Mouse (Mus musculus) liver, embryonic 11.5 days (tissue): ENCODE measurements around the gene Dmxl2. TPM values are rescaled to one million over a fixed set of nuclear protein-coding genes. Genes with fewer than 3 reads are reported as not detected.

Experiments
- ATAC-seq: fragments of 200-750 bp; cut with Nextera tagmentation; replicated peaks from 2 replicates; pipeline ENCODE4 v1.8.0; 2017; ENCODE audit warnings: moderate number of reproducible peaks, mild to moderate bottlenecking, moderate TSS enrichment, moderate library complexity; ENCODE audit not compliant: low FRiP score
- DNase-seq: peaks from one replicate; pipeline ENCODE4 v3.0.0-alpha.2; 2017; ENCODE audit warnings: low spot score
- H3K27ac ChIP-seq: fragments of 300-500 bp; sonication (generic); 2 replicates; pipeline ENCODE4 v1.5.1; 2014; ENCODE audit warnings: mild to moderate bottlenecking, low read depth, low read length, control low read depth
- H3K27me3 ChIP-seq: fragments of 300-500 bp; sonication (generic); replicated peaks from 2 replicates; pipeline ENCODE4 v1.6.1; 2014; ENCODE audit warnings: low read length, mixed read lengths; ENCODE audit not compliant: control insufficient read depth, insufficient read depth
- H3K36me3 ChIP-seq: fragments of 300-500 bp; sonication (generic); 2 replicates; pipeline ENCODE4 v1.6.1; 2014; ENCODE audit warnings: mild to moderate bottlenecking, low read length, moderate library complexity, mixed read lengths; ENCODE audit not compliant: control insufficient read depth, insufficient read depth
- H3K4me1 ChIP-seq: fragments of 300-500 bp; sonication (generic); replicated peaks from 2 replicates; pipeline ENCODE4 v1.6.1; 2014; ENCODE audit warnings: low read length, mixed read lengths; ENCODE audit not compliant: control insufficient read depth, insufficient read depth
- H3K4me2 ChIP-seq: fragments of 300-500 bp; sonication (generic); 2 replicates; pipeline ENCODE4 v1.6.1; 2014; ENCODE audit warnings: mild to moderate bottlenecking, control low read depth, moderate library complexity
- H3K4me3 ChIP-seq: fragments of 300-500 bp; sonication (generic); 2 replicates; pipeline ENCODE4 v1.5.1; 2014; ENCODE audit warnings: low read depth, low read length, control low read depth
- H3K9ac ChIP-seq: fragments of 300-500 bp; sonication (generic); 2 replicates; pipeline ENCODE4 v1.6.1; 2014; ENCODE audit warnings: low read depth, low read length, control low read depth
- H3K9me3 ChIP-seq: fragments of 300-500 bp; sonication (generic); 2 replicates; pipeline ENCODE4 v1.6.1; 2016; ENCODE audit warnings: low read length, inconsistent platforms, mixed read lengths; ENCODE audit not compliant: control insufficient read depth
- WGBS: fragments of 180-500 bp; shearing (Covaris S2); extraction: QIAGEN DNeasy Blood & Tissue Kit; methylation state at CpG from one replicate; pipeline ENCODE4 v1.1.7; 2014; 5-methylcytosine and 5-hydroxymethylcytosine counted together
- polyA plus RNA-seq: library from polyadenylated mRNA; unstranded; fragments of >200 nt; fragmentation: Nextera tagmentation; extraction: Ambion mirVana; gene quantifications from 2 replicates; pipeline ENCODE4 v1.2.1, GENCODE M21; 2014

Gene Dmxl2
- 2.5 and 2.6 TPM in 2 replicates for polyA plus RNA-seq

- peak within 1 kb of the TSS; percentile 72 for H3K9ac ChIP-seq
- peak within 1 kb of the TSS; percentile 82 for H3K4me3 ChIP-seq
- no peaks in the 10 kb centered on the region for H3K36me3 ChIP-seq
- WGBS: under 1% methylated on average over 87 of the region's 99 CpGs
- H3K27ac ChIP-seq: no peak within 1 kb of the TSS
- H3K4me1 ChIP-seq: no peaks in the 10 kb centered on the region; the same call in 1 of the 2 replicates
- ATAC-seq (peak; percentile 80), DNase-seq (peak; percentile 80)
- H3K4me2 ChIP-seq: peak within 1 kb of the TSS; percentile 97
- no peaks in the 10 kb centered on the region for H3K9me3 ChIP-seq
- H3K27me3 ChIP-seq: peaks cover 20% of the 10 kb centered on the region
These were observed at the start of gene Dmxl2 for GRCm38 (mm10) chr9:54501453-54502110. Dmxl2 (minus strand) TSS chr9:54501626.

- Histone ChIP-seq H3K27me3 (no peaks in the 10 kb centered on the region), H3K9me3 (no peaks in the 10 kb centered on the region; the same call in 1 of the 2 replicates), H3K4me2 (no peak overlapping the region), H3K36me3 (no peaks in the 10 kb centered on the region), H3K9ac (no peak overlapping the region), H3K4me3 (no peak overlapping the region), H3K4me1 (no peaks in the 10 kb centered on the region), H3K27ac (no peak overlapping the region)
- 85% methylated on average over 6 of the region's 6 CpGs for WGBS
- no peak for ATAC-seq
- DNase-seq: no peak
These were observed 48.0 kb upstream of the Dmxl2 start for GRCm38 (mm10) chr9:54549433-54549832.

- no peaks in the 10 kb centered on the region for H3K4me1 ChIP-seq
- H3K9ac ChIP-seq: no peak overlapping the region
- DNase-seq: peak; percentile 64
- no peaks in the 10 kb centered on the region for H3K27me3 ChIP-seq
- no peak overlapping the region for H3K27ac ChIP-seq
- no peak overlapping the region for H3K4me3 ChIP-seq
- 17% methylated on average over 5 of the region's 5 CpGs for WGBS
- 0 out of 2 replicates have a peak, but pooled peaks have one; percentile 44 for ATAC-seq
- H3K36me3 ChIP-seq: no peaks in the 10 kb centered on the region
- H3K4me2 ChIP-seq: no peak overlapping the region
- H3K9me3 ChIP-seq: no peaks in the 10 kb centered on the region; the same call in 1 of the 2 replicates
These were observed 46.1 kb upstream of the Dmxl2 start for GRCm38 (mm10) chr9:54547536-54547935.

DNA sequence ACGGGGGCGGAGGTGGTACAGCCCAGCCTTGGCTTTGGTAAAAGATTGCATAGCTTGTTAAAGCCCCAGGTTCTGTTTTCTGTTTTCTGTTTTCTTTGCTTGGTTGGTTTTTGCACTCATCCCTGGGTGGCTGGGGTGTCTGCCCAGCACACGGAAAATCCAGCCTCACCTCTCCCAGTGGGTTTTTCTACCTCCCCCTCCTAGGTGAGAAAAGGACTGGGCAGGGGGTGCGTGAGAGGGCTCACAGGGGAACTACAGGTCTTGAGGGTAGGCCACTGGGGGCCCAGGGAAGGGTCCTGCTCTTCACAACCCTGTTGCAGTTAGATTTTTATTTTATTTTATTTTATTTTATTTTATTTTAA is 43.5 kb upstream of the Dmxl2 start:
- Histone ChIP-seq H3K36me3 (no peaks in the 10 kb centered on the region), H3K4me3 (no peak overlapping the region), H3K4me2 (no peak overlapping the region), H3K27ac (no peak overlapping the region), H3K27me3 (no peaks in the 10 kb centered on the region), H3K4me1 (no peaks in the 10 kb centered on the region), H3K9me3 (no peaks in the 10 kb centered on the region; the same call in 1 of the 2 replicates), H3K9ac (no peak overlapping the region)
- 84% methylated on average over 4 of the region's 4 CpGs for WGBS
- ATAC-seq (no peak), DNase-seq (no peak)

DNA sequence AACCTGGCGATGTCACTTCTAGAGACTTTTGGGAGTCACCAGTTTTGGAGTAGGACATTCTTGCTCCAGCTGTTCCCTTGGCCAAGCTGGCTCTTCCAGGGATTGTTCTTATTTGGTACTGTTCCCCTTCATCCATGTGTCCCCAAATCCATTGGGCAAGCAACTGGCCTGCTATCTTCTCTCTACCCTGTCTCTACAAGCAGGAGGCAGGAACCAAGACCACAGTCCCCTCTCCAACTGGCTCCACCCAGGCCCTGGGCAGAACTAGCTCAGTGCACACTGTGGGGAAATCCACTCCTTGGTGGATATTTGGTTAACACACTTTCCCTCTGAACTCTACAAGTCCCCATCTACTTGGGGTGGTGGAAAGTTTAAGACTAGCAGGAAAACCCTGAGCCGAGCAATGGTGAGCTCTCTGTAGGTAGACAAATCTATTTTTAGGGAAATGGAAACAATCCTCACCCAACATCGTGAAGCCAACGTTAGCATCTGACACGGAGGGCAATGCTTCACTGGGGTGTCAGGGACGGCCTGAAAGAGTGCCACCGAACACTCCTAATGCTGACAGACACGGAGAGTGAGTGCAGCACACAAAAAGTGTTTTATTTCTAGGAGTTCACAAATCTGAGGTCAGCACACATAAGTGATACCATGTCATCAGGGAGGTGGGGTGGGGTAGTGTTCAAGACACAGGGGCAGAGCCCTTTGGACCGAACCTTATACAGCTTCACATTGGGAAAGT is 43.0 kb upstream of the Dmxl2 start:
- H3K27ac ChIP-seq: no peak overlapping the region
- no peaks in the 10 kb centered on the region for H3K36me3 ChIP-seq
- no peak overlapping the region for H3K4me2 ChIP-seq
- no peak for ATAC-seq
- no peaks in the 10 kb centered on the region for H3K4me1 ChIP-seq
- 81% methylated on average over 9 of the region's 9 CpGs for WGBS
- no peaks in the 10 kb centered on the region; the same call in 1 of the 2 replicates for H3K9me3 ChIP-seq
- no peak overlapping the region for H3K4me3 ChIP-seq
- DNase-seq: no peak
- no peaks in the 10 kb centered on the region for H3K27me3 ChIP-seq
- H3K9ac ChIP-seq: no peak overlapping the region

DNA sequence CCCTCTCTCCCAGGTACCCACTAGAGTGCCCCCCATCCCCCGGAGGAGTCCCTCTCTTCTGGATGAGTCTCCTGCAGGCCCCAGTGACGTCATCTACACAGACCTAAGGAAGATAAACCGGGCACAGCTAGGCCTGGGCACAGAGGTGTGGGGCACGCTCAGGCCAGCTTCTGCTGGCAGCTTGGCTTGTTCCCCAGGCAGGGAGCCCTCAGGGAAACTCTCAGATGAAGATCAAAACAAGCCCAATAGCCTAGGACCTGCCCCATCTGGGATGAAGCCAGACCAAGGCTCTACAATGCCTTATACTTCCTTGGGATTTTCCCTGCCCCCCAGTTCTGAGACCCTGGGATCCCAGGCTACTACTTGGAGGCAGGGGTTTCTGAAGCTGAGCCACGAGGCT is 39.4 kb upstream of the Dmxl2 start:
- Histone ChIP-seq H3K4me3 (no peak overlapping the region), H3K9me3 (no peaks in the 10 kb centered on the region), H3K36me3 (no peaks in the 10 kb centered on the region), H3K27me3 (no peaks in the 10 kb centered on the region), H3K4me1 (no peaks in the 10 kb centered on the region), H3K9ac (no peak overlapping the region), H3K27ac (no peak overlapping the region), H3K4me2 (no peak overlapping the region)
- WGBS: 69% methylated on average over 5 of the region's 5 CpGs
- ATAC-seq (no peak), DNase-seq (no peak)

DNA sequence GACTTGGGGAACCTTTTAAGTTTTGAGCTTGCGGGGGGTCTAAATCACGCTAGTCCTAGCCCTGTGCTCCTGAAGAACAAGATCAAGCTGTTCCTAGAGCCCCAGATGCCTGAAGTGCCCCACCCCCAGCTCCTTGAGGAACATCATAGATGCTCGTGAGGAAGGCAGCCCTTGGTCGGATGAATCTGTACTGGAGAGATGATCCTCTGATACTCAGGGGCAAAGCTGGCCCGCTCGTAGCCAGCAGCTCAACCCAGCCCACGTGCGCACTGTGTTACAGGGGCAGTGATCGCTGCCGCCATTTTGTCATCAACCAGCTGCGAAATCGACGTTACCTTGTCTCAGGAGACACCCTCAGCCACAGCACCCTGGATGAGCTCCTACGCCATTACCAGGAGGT is 37.3 kb upstream of the Dmxl2 start, which contains the start of gene Sh2d7:
Gene Sh2d7 (plus strand): TSS at position 301 of the 400 bp plus-strand sequence.
- Histone ChIP-seq H3K36me3 (no peaks in the 10 kb centered on the region), H3K27ac (no peak within 1 kb of the TSS), H3K4me3 (no peak within 1 kb of the TSS), H3K4me1 (no peaks in the 10 kb centered on the region), H3K9ac (no peak within 1 kb of the TSS), H3K27me3 (no peaks in the 10 kb centered on the region), H3K9me3 (no peaks in the 10 kb centered on the region), H3K4me2 (no peak within 1 kb of the TSS)
- WGBS: 90% methylated on average over 14 of the region's 14 CpGs
- no peak for DNase-seq
- ATAC-seq: no peak

GRCm38 (mm10) chr9:54538244-54538643 is 36.8 kb upstream of the Dmxl2 start:
- no peak overlapping the region for H3K27ac ChIP-seq
- ATAC-seq (no peak), DNase-seq (no peak)
- no peak overlapping the region for H3K4me3 ChIP-seq
- 94% methylated on average over 3 of the region's 3 CpGs for WGBS
- no peak overlapping the region for H3K4me2 ChIP-seq
- no peaks in the 10 kb centered on the region for H3K27me3 ChIP-seq
- H3K9ac ChIP-seq: no peak overlapping the region
- H3K9me3 ChIP-seq: no peaks in the 10 kb centered on the region
- H3K4me1 ChIP-seq: no peaks in the 10 kb centered on the region
- H3K36me3 ChIP-seq: no peaks in the 10 kb centered on the region
